Mouse (Mus musculus) olfactory bulb, adult 2 months (tissue): ENCODE measurements at regions not wholly inside any gene's neighbourhood (a gene's known extent, or its start where the extent isn't known, plus 50 kb on each side); places are given as distances from the start of the nearest gene placed in this dataset.

Source experiments
- H3K27ac ChIP-seq: fragments of 200-500 bp; 2 replicates; pipeline ENCODE4 v1.5.1; 2012; ENCODE audit warnings: low read depth, low read length; ENCODE audit not compliant: insufficient read depth
- H3K4me1 ChIP-seq: fragments of 200-500 bp; 2 replicates; pipeline ENCODE4 v1.6.1; 2012; ENCODE audit warnings: low read length; ENCODE audit not compliant: control insufficient read depth, insufficient read depth
- H3K4me3 ChIP-seq: fragments of 200-500 bp; 2 replicates; pipeline ENCODE4 v1.5.1; 2012; ENCODE audit warnings: mild to moderate bottlenecking, low read depth, low read length, moderate library complexity; ENCODE audit not compliant: insufficient read depth
- CTCF ChIP-seq: fragments of 200-500 bp; IDR thresholded peaks from 2 replicates; pipeline ENCODE4 v1.5.1; 2012; ENCODE audit warnings: low read depth, mild to moderate bottlenecking, low read length, moderate library complexity; ENCODE audit not compliant: insufficient read depth
- POLR2A ChIP-seq: fragments of 200-500 bp; IDR thresholded peaks from 2 replicates; pipeline ENCODE4 v1.6.1; 2012; ENCODE audit warnings: mild to moderate bottlenecking, low read depth, low read length, moderate library complexity; ENCODE audit not compliant: insufficient read depth
- WGBS: fragments of 180-500 bp; shearing (Covaris S2); methylation state at CpG from one replicate; pipeline ENCODE4 v1.1.7; 2018; 5-methylcytosine and 5-hydroxymethylcytosine counted together

DNA sequence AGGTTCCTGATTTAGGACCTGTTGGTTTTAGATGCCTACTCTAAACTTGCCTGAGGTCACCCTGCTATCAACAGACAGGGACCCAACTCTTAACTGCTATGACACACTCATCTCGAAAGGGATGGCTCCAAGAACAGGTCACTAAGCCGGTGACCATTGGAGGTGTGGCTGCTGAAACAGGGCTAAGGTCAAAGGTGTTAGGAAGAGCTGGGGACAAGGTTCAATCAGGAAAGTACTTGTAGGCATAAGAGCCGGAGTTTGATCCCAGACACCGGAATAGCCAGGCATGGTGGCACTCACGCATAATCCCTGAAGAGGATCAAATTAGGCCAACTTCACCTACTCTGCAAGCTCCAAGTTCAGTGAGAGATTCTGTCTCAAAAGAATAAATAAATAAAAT, 222.4 kb upstream of the Dynlrb2 start:
- 96% methylated on average over 5 of the region's 5 CpGs for WGBS
- H3K27ac ChIP-seq: no peak overlapping the region
- no peak for TF ChIP-seq CTCF
- TF ChIP-seq POLR2A: no peak
- no peak overlapping the region for H3K4me3 ChIP-seq
- H3K4me1 ChIP-seq: no peaks in the 10 kb centered on the region

DNA sequence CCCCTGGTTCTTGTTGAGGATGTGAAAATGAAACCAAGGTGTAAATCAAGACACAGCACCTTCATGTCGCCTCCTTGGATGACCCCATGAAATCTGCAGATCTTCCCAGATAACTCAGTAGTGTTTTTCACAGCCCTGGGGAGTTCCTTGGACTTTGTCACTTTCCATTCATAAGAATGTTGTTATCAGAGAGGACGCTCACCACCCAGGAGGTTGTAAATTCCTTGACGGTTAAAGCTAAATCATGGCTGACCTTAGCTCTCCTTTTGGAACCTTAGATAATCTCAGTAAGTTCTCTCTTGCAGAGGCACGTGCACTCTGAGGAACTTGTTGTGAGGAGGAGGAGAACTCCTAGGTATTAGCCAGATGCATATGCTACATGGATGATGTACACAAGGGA, 229.8 kb upstream of the Dynlrb2 start:
- TF ChIP-seq POLR2A: no peak

DNA sequence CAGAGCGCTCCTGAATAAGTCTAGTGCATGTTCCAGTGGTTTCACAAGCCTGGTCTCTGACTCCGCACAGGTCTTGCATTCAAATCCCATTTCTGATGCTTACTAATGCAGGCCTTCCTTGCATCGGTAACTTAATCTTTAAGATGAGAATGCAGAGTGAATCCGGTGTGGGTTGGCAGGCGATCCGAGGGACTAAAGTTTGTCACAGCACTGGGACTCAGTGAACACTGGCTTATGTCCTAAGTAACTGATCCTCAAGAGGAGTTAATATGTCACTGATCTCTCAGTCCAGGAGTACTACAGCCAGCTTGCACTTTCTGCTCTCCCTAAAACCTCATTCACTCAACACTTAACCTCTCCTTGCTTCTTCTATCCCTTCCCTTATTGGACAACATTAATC, 233.5 kb upstream of the Dynlrb2 start:
- TF ChIP-seq POLR2A (no peak), CTCF (no peak)
- 94% methylated on average over 6 of the region's 6 CpGs for WGBS

More for the DNA sequence above, 229.8 kb upstream of the Dynlrb2 start:
- 87% methylated on average over 4 of the region's 4 CpGs for whole genome bisulfite sequencing
- no peak overlapping the region for H3K27ac ChIP-seq
- no peaks in the 10 kb centered on the region for H3K4me1 ChIP-seq
- no peak overlapping the region for H3K4me3 ChIP-seq

GRCm38 (mm10) chr8:116269393-116269792, 235.4 kb upstream of the Dynlrb2 start:
- Histone ChIP-seq H3K27ac (no peak overlapping the region), H3K4me1 (no peaks in the 10 kb centered on the region), H3K4me3 (no peak overlapping the region)
- no peak for TF ChIP-seq POLR2A
- TF ChIP-seq CTCF: no peak

More for the DNA sequence above, 233.5 kb upstream of the Dynlrb2 start:
- H3K4me1 ChIP-seq: no peaks in the 10 kb centered on the region
- no peak overlapping the region for H3K27ac ChIP-seq
- H3K4me3 ChIP-seq: no peak overlapping the region

GRCm38 (mm10) chr8:116268685-116269084, 236.1 kb upstream of the Dynlrb2 start:
- H3K27ac ChIP-seq: no peak overlapping the region
- H3K4me3 ChIP-seq: no peak overlapping the region
- TF ChIP-seq POLR2A (no peak), CTCF (no peak)
- H3K4me1 ChIP-seq: no peaks in the 10 kb centered on the region
- WGBS: 91% methylated on average over 2 of the region's 2 CpGs

GRCm38 (mm10) chr8:116268161-116268560, 236.6 kb upstream of the Dynlrb2 start:
- TF ChIP-seq CTCF: no peak
- TF ChIP-seq POLR2A: no peak
- no peak overlapping the region for H3K4me3 ChIP-seq
- H3K4me1 ChIP-seq: no peaks in the 10 kb centered on the region
- WGBS: 44% methylated on average over 9 of the region's 9 CpGs
- no peak overlapping the region for H3K27ac ChIP-seq

DNA sequence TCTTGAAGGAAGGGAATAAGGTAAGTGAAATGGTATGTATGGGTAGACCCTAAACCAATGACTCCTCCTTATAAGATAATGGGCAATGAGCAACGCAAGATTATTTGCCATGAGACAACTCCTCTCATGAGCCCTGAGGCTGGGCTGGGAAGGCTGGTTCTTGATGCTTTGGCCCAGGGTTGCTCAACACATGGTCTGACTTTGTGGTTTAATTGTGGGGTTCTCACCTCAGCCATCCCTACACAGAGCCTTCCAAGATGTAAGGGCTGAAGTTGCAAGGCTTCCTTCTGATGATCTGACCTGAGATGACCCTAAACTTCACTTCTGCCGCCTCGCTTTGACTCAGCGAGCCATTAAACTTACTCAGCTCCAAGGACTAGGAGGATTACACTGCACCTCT, 237.8 kb upstream of the Dynlrb2 start:
- 94% methylated on average over 4 of the region's 4 CpGs for WGBS
- TF ChIP-seq CTCF (no peak), POLR2A (no peak)
- Histone ChIP-seq H3K27ac (no peak overlapping the region), H3K4me3 (no peak overlapping the region), H3K4me1 (no peaks in the 10 kb centered on the region)

DNA sequence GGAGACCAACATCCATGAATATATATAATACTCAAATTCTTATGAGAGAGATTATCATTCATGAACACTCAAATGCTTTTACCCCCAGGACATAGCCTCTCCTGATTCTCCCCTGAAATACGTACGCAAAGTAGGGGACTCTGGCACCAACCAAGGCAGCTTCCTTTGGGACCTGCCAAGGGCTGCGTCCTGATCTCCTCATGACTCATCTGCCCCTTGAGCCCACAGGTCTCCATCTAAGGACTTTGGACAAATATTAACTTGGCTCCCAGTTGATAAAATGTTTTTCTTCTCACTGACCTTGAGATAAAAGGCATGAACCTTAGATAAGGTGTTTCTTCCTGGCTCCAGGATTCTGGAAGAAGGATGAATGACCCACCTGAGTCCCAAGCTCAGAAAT, 239.2 kb upstream of the Dynlrb2 start:
- Histone ChIP-seq H3K4me1 (no peaks in the 10 kb centered on the region), H3K27ac (no peak overlapping the region), H3K4me3 (no peak overlapping the region)
- no peak for TF ChIP-seq CTCF
- no peak for TF ChIP-seq POLR2A
- 94% methylated on average over 3 of the region's 3 CpGs for WGBS

- Histone ChIP-seq H3K4me1 (no peaks in the 10 kb centered on the region), H3K4me3 (no peak overlapping the region), H3K27ac (no peak overlapping the region)
- 98% methylated on average over 3 of the region's 3 CpGs for WGBS
- TF ChIP-seq POLR2A: no peak
- TF ChIP-seq CTCF: no peak
Measured at GRCm38 (mm10) chr8:116264078-116264477, 240.7 kb upstream of the Dynlrb2 start.

GRCm38 (mm10) chr8:116261286-116261685, 243.5 kb upstream of the Dynlrb2 start:
- no peak for TF ChIP-seq POLR2A
- no peak for TF ChIP-seq CTCF
- H3K4me3 ChIP-seq: no peak overlapping the region
- 79% methylated on average over 2 of the region's 2 CpGs for WGBS
- no peak overlapping the region for H3K27ac ChIP-seq
- H3K4me1 ChIP-seq: no peaks in the 10 kb centered on the region
